Mouse (Mus musculus): ENCODE measurements around the gene Olfr1181. TPM values are rescaled to one million over a fixed set of nuclear protein-coding genes. Genes with fewer than 3 reads are reported as not detected.
"Not testable (repeated sequence)": the region's sequence is repeated elsewhere in the genome, so short reads cannot be mapped to it uniquely, and the experiment has no call there.

The Olfr1181 gene
- total RNA-seq (2017): 0.12 TPM in 1 of 2 replicates, not detected in the other

DNA sequence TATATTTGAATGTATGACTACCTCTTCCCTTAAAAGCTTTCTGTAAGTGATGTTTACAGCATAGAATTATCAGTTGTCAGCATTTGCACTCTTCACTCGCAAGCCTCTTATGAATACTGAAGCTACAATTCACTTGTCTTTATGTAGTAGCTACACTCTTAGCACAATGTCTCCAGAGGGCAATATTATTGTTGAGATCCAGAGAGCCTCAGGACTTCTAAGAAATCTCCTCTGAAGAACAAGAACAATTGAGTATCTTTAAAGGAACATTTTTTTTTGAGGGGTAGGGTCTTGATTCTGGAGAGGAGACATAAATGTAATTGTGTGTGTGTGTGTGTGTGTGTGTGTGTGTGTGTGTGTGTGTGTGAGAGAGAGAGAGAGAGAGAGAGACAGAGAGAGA, at the start of gene Olfr1181:
Gene Olfr1181, minus strand, starts transcription at position 101 of the 400 bp plus-strand sequence.
- no peak for ATAC-seq (ENCODE audit: extremely low read depth, insufficient number of reproducible peaks, low FRiP score, poor library complexity, severe bottlenecking)

GRCm38 (mm10) chr2:88454567-88454966, 28.6 kb upstream of the Olfr1181 start, which contains the start of gene Olfr1183:
Gene Olfr1183, plus strand, starts transcription at chr2:88454867.
- ATAC-seq (ENCODE audit: extremely low read depth, insufficient number of reproducible peaks, low FRiP score, poor library complexity, severe bottlenecking): not testable (repeated sequence)

GRCm38 (mm10) chr2:88449031-88449430, 23.1 kb upstream of the Olfr1181 start, which contains the start of gene Gm13757:
Gene Gm13757, minus strand, starts transcription at chr2:88449131.
- ATAC-seq (ENCODE audit: extremely low read depth, insufficient number of reproducible peaks, low FRiP score, poor library complexity, severe bottlenecking): no peak

DNA sequence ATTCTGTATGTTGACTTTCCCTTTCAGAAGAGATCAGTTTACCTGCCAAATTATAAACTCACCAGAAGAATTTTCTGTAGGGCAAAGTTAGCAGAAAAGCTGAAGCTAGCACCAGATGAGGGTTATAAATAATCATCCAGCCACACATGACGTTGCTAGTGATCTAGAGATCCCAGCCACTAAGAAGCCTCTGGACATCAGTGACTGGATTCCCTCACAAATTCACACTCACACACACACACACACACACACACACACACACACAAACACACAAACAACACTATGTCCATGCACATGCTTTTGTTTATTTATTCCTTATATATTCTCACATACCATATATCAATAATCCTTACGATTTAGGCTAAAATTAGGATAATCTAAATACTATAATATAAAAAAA, 6.9 kb downstream of the Olfr1181 start, which contains the start of gene Olfr1180:
Gene Olfr1180, minus strand, starts transcription at position 101 of the 400 bp plus-strand sequence.
- ATAC-seq (ENCODE audit: extremely low read depth, insufficient number of reproducible peaks, low FRiP score, poor library complexity, severe bottlenecking): no peak

- no peak for ATAC-seq (ENCODE audit: extremely low read depth, insufficient number of reproducible peaks, low FRiP score, poor library complexity, severe bottlenecking)
Observed at GRCm38 (mm10) chr2:88406353-88406752, 19.6 kb downstream of the Olfr1181 start, which contains the start of gene Olfr1179. Gene Olfr1179, minus strand, starts transcription at chr2:88406453.

DNA sequence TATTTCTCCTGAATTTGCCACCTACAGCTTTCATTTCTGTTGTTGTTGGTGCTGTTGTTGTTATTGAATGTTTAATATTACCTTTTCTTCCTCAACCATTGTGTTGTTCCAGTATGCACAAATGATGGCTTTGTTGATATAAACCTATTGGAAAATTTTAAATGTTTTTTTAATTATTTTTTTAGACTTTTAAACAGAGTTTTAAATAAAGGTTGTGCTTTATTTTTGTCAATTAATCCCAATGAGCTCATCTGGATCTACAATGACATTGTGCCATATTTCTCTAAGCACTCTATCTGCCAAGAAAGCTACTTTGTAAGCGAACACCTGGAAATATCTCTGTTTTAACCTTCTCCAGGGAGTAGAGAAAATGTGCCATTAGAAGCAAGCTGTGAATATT, 39.2 kb downstream of the Olfr1181 start, which contains the start of gene Olfr1178:
Gene Olfr1178, plus strand, starts transcription at position 301 of the 400 bp plus-strand sequence.
- no peak for ATAC-seq (ENCODE audit: extremely low read depth, insufficient number of reproducible peaks, low FRiP score, poor library complexity, severe bottlenecking)

Other genes starting within 250 kb of the Olfr1181 start
- gene Olfr1168, start 244.3 kb downstream of the Olfr1181 start, total RNA-seq (2017): not detected in 2 replicates
- gene Olfr1170, start 197.8 kb downstream of the Olfr1181 start, total RNA-seq (2017): not detected in 2 replicates
- gene Olfr1173, start 146.3 kb downstream of the Olfr1181 start, total RNA-seq (2017): 0.35 TPM in 1 of 2 replicates, not detected in the other
- not detected in 2 replicates for gene Olfr1174-ps, start 111.0 kb downstream of the Olfr1181 start, total RNA-seq (2017)
- 0.12 TPM in 2 replicates for gene Olfr1175-ps, start 99.0 kb downstream of the Olfr1181 start, total RNA-seq (2017)
- gene Olfr1176, start 89.5 kb downstream of the Olfr1181 start, total RNA-seq (2017): 0.49 TPM in 1 of 2 replicates, not detected in the other
- not detected in 2 replicates for gene Olfr1177-ps, start 79.7 kb downstream of the Olfr1181 start, total RNA-seq (2017)
- gene Olfr1178, start 39.1 kb downstream of the Olfr1181 start, total RNA-seq (2017): not detected in 2 replicates
- not detected in 2 replicates for gene Olfr1179, start 19.7 kb downstream of the Olfr1181 start, total RNA-seq (2017)
- gene Olfr1180, start 7.0 kb downstream of the Olfr1181 start, total RNA-seq (2017): not detected in 2 replicates
- gene Gm13757, start 23.0 kb upstream of the Olfr1181 start, total RNA-seq (2017): not detected in 2 replicates
- gene Olfr1183, start 28.7 kb upstream of the Olfr1181 start, total RNA-seq (2017): 0.12 TPM in 1 of 2 replicates, not detected in the other
- gene Olfr1184, start 57.4 kb upstream of the Olfr1181 start, total RNA-seq (2017): not detected in 2 replicates
- not detected in 2 replicates for gene Olfr1185-ps1, start 67.1 kb upstream of the Olfr1181 start, total RNA-seq (2017)
- gene Olfr1186, start 92.4 kb upstream of the Olfr1181 start, total RNA-seq (2017): not detected in 2 replicates
- not detected in 2 replicates for gene Olfr1188, start 130.8 kb upstream of the Olfr1181 start, total RNA-seq (2017)
- not detected in 2 replicates for gene Olfr1189, start 160.3 kb upstream of the Olfr1181 start, total RNA-seq (2017)
- gene Olfr1191-ps1, start 214.4 kb upstream of the Olfr1181 start, total RNA-seq (2017): not detected in 2 replicates
- 0.12 TPM in 1 of 2 replicates, not detected in the other for gene Olfr1192-ps1, start 222.3 kb upstream of the Olfr1181 start, total RNA-seq (2017)
- gene Olfr1193, start 249.5 kb upstream of the Olfr1181 start, total RNA-seq (2017): not detected in 2 replicates

All from neutrophil, adult 5-6 weeks (primary cell).